Mouse (Mus musculus): ENCODE results near the gene Sppl2a.

DNA sequence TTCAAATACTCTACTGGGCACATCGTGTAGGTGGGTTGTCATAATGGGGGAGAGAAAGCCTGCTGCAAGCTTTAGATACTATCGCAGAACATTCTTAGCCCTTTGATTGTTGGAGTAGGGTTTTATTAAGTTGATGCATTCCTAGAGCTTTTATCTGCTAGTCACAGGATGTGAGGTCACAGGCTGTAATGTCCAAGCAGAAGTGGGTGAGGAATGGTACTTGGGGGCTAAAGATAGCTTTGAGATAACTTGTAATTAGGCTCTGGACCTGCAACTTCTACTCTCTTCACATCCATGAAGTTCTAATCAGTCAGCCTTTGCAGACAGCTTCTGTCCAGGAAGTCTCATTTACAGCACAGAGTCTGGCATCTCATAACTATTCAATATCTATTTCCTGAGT is 47.2 kb downstream of the Sppl2a start:
- no peak for TF ChIP-seq GATA1 (IDR thresholded peaks at IDR 0.05; ENCODE audit: low read length)
- no peak for TF ChIP-seq TAL1 (IDR thresholded peaks at IDR 0.05; ENCODE audit: low read length)
